Mouse (Mus musculus): Measurements from ENCODE around the gene Olfr1309.
"Not testable (repeated sequence)": the region's sequence is repeated elsewhere in the genome, so short reads cannot be mapped to it uniquely, and the experiment has no call there.

Gene Olfr1309

GRCm38 (mm10) chr2:111990181-111990580 lies at the start of gene Olfr1309:
Gene Olfr1309, minus strand, starts transcription at chr2:111990281.
- DNase-seq (ENCODE audit: low spot score): no peak

GRCm38 (mm10) chr2:112026971-112027370 lies 36.9 kb upstream of the Olfr1309 start:
- not testable (repeated sequence) for DNase-seq (ENCODE audit: low spot score)

- DNase-seq (ENCODE audit: low spot score): no peak
Observed at GRCm38 (mm10) chr2:112024312-112024711, 34.2 kb upstream of the Olfr1309 start, which contains the start of gene Olfr1311. Gene Olfr1311, minus strand, starts transcription at chr2:112024412.

- no peak for DNase-seq (ENCODE audit: low spot score)
Observed at GRCm38 (mm10) chr2:112014900-112015299, 24.8 kb upstream of the Olfr1309 start.

GRCm38 (mm10) chr2:112012608-112013007 lies 22.5 kb upstream of the Olfr1309 start, which contains the start of gene Olfr1310:
Gene Olfr1310, minus strand, starts transcription at chr2:112012708.
- DNase-seq (ENCODE audit: low spot score): no peak

- DNase-seq (ENCODE audit: low spot score): no peak
Observed at GRCm38 (mm10) chr2:111964844-111965243, 25.2 kb downstream of the Olfr1309 start, which contains the start of gene Olfr1308. Gene Olfr1308, minus strand, starts transcription at chr2:111964944.

- no peak for DNase-seq (ENCODE audit: low spot score)
Observed at GRCm38 (mm10) chr2:111949340-111949739, 40.7 kb downstream of the Olfr1309 start, which contains the start of gene Olfr1307. Gene Olfr1307, minus strand, starts transcription at chr2:111949440.

Data from urinary bladder, postnatal 25 days (tissue).